Mouse (Mus musculus) hindbrain, embryonic 16.5 days (tissue): ENCODE data around the gene Rexo2. TPM values are rescaled to one million over a fixed set of nuclear protein-coding genes. Genes with fewer than 3 reads are reported as not detected.

Source experiments
- ATAC-seq: fragments of 200-750 bp; cut with Nextera tagmentation; 2 replicates; pipeline ENCODE4 v1.8.0; 2017; ENCODE audit warnings: moderate TSS enrichment, moderate library complexity
- H3K27ac ChIP-seq: fragments of 300-500 bp; sonication (generic); 2 replicates; pipeline ENCODE4 v1.5.1; 2014; ENCODE audit warnings: low read depth, mild to moderate bottlenecking, control low read depth, low read length, moderate library complexity
- H3K27me3 ChIP-seq: fragments of 300-500 bp; sonication (generic); replicated peaks from 2 replicates; pipeline ENCODE4 v1.6.1; 2014; ENCODE audit warnings: low read length; ENCODE audit not compliant: control insufficient read depth, insufficient read depth
- H3K36me3 ChIP-seq: fragments of 300-500 bp; sonication (generic); 2 replicates; pipeline ENCODE4 v1.6.1; 2014; ENCODE audit warnings: mild to moderate bottlenecking, low read length, moderate library complexity, mixed read lengths; ENCODE audit not compliant: control insufficient read depth, insufficient read depth
- H3K4me1 ChIP-seq: fragments of 300-500 bp; sonication (generic); 2 replicates; pipeline ENCODE4 v1.6.1; 2014; ENCODE audit warnings: low read depth, low read length; ENCODE audit not compliant: control insufficient read depth, insufficient read depth
- H3K4me2 ChIP-seq: fragments of 300-500 bp; sonication (generic); 2 replicates; pipeline ENCODE4 v1.6.1; 2014; ENCODE audit warnings: mild to moderate bottlenecking, low read length, control low read depth, moderate library complexity
- H3K4me3 ChIP-seq: fragments of 300-500 bp; sonication (generic); 2 replicates; pipeline ENCODE4 v1.5.1; 2014; ENCODE audit warnings: mild to moderate bottlenecking, low read length, control low read depth, moderate library complexity
- H3K9ac ChIP-seq: fragments of 300-500 bp; sonication (generic); 2 replicates; pipeline ENCODE4 v1.6.1; 2014; ENCODE audit warnings: low read depth, mild to moderate bottlenecking, control low read depth, low read length, moderate library complexity
- H3K9me3 ChIP-seq: fragments of 300-500 bp; sonication (generic); 2 replicates; pipeline ENCODE4 v1.6.1; 2014; ENCODE audit warnings: mild to moderate bottlenecking, low read length, moderate library complexity; ENCODE audit not compliant: control insufficient read depth
- WGBS: fragments of 180-500 bp; shearing (Covaris S2); extraction: QIAGEN DNeasy Blood & Tissue Kit; methylation state at CpG from one replicate; pipeline ENCODE4 v1.1.7; 2014; 5-methylcytosine and 5-hydroxymethylcytosine counted together
- polyA plus RNA-seq: library from polyadenylated mRNA; unstranded; fragments of >200 nt; fragmentation: Nextera tagmentation; extraction: Ambion mirVana; gene quantifications from 2 replicates; pipeline ENCODE4 v1.2.1, GENCODE M21; 2015

The Rexo2 gene
- polyA plus RNA-seq, 1 experiment from 2014 or later, result 122 TPM

DNA sequence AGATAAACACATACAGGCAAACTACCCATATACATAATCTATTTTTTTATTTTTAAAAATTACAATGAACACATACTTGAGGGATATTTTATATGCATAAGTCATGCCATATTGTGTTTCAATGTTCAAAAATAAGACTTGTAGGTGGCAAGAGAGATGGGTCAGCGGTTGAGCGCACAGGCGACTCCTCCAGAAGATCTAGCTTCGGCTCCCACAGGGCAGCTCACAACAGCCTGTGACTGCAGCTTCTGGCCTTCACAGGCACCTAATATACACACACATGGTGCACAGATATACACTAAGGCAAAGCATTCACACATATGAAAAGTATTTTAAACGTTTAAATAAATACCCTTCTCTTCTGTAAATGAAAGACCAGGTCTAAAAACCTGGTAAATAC lies 21.0 kb downstream of the Rexo2 start:
- WGBS, result 97% methylated on average over 5 of the region's 5 CpGs
- Histone ChIP-seq H3K4me2 (no peak overlapping the region), H3K27ac (no peak overlapping the region), H3K4me1 (no peaks in the 10 kb centered on the region), H3K9ac (no peak overlapping the region), H3K4me3 (no peak overlapping the region), H3K27me3 (no peaks in the 10 kb centered on the region), H3K9me3 (no peaks in the 10 kb centered on the region), H3K36me3 (no peaks in the 10 kb centered on the region)
- ATAC-seq, result no peak

DNA sequence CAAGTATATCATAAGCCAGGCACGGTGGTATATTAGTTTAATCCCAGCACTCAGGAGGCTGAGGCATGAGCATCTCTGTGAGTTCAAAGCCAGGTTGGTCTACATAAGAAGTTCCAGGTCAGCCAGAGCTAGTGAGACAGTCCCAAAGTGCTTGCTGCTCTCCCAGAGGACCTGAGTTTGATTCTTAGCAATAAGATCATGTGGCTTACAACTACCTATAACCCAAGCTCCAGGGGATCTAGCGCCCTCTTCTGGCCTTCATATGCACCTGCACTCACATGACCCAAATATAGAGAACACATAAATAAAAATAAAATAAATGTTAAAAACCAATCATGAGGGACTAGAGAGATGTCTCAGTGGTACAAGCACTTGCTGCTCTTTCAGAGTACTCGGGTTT lies 21.5 kb downstream of the Rexo2 start:
- WGBS, result 71% methylated on average over 3 of the region's 3 CpGs
- H3K9me3 ChIP-seq, result no peaks in the 10 kb centered on the region
- no peak overlapping the region for H3K4me2 ChIP-seq
- ATAC-seq, result no peak
- H3K27me3 ChIP-seq, result no peaks in the 10 kb centered on the region
- no peaks in the 10 kb centered on the region for H3K4me1 ChIP-seq
- H3K36me3 ChIP-seq, result no peaks in the 10 kb centered on the region
- H3K27ac ChIP-seq, result no peak overlapping the region
- no peak overlapping the region for H3K9ac ChIP-seq
- no peak overlapping the region for H3K4me3 ChIP-seq

DNA sequence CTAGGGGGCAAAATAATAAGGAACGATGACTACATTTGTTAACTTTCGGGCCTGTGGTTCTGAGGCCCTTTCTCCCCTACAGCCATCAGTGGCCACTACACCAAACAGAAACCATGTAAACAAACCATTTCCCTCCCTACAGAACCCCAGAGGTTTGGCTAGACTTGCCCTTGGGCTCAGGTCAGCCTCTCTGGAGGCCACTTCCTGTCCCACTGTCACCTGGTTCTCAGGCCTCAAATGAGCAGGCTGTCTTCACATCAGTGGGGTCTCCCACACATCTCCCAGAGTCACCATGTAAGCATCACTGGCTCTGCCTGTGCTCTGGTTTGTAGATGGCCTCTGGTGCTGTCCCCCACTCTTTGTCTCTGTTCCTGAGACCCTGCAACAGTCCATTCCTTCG lies 24.5 kb downstream of the Rexo2 start:
- Histone ChIP-seq H3K36me3 (no peaks in the 10 kb centered on the region), H3K9ac (no peak overlapping the region), H3K27ac (no peak overlapping the region), H3K4me2 (no peak overlapping the region), H3K27me3 (no peaks in the 10 kb centered on the region), H3K9me3 (no peaks in the 10 kb centered on the region), H3K4me1 (no peaks in the 10 kb centered on the region), H3K4me3 (no peak overlapping the region)
- ATAC-seq, result no peak
- 94% methylated on average over 3 of the region's 3 CpGs for WGBS

DNA sequence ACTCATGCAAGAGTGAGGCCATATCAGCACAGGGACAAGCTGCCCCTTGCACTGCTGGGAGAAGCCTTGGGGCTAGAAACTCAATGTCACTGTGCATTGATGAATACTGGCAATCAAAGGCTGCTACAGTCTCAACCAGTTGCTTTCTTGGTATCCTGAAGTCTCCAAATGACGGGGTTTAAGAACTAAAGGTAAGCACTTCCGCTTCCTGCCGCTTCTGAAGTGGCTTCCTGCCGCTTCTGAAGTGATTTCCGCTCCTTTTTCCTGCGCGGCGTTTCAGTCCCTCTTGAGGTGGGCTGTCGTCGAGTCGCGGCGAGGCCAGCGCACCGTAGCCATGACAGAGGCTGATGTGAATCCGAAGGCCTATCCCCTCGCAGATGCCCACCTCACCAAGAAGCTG lies 30.4 kb downstream of the Rexo2 start:
- no peaks in the 10 kb centered on the region for H3K9me3 ChIP-seq
- H3K27me3 ChIP-seq, result no peaks in the 10 kb centered on the region
- no peak for ATAC-seq
- H3K4me1 ChIP-seq, result no peaks in the 10 kb centered on the region
- H3K4me2 ChIP-seq, result no peak overlapping the region
- no peak overlapping the region for H3K4me3 ChIP-seq
- 90% methylated on average over 17 of the region's 17 CpGs for WGBS
- H3K27ac ChIP-seq, result no peak overlapping the region
- H3K36me3 ChIP-seq, result no peaks in the 10 kb centered on the region
- no peak overlapping the region for H3K9ac ChIP-seq

- Histone ChIP-seq H3K4me3 (no peak overlapping the region), H3K9me3 (no peaks in the 10 kb centered on the region), H3K27me3 (no peaks in the 10 kb centered on the region), H3K27ac (no peak overlapping the region), H3K4me1 (no peaks in the 10 kb centered on the region), H3K4me2 (no peak overlapping the region), H3K36me3 (no peaks in the 10 kb centered on the region), H3K9ac (no peak overlapping the region)
- ATAC-seq, result no peak
- WGBS, result 40% methylated on average over 5 of the region's 5 CpGs
Measured at GRCm38 (mm10) chr9:48447783-48448209, 32.6 kb downstream of the Rexo2 start.

- H3K9me3 ChIP-seq, result no peaks in the 10 kb centered on the region
- no peak overlapping the region for H3K27ac ChIP-seq
- no peak for ATAC-seq
- WGBS, result 84% methylated on average over 2 of the region's 2 CpGs
- no peak overlapping the region for H3K4me3 ChIP-seq
- no peak overlapping the region for H3K4me2 ChIP-seq
- no peaks in the 10 kb centered on the region for H3K27me3 ChIP-seq
- H3K9ac ChIP-seq, result no peak overlapping the region
- H3K4me1 ChIP-seq, result no peaks in the 10 kb centered on the region
- no peaks in the 10 kb centered on the region for H3K36me3 ChIP-seq
Measured at GRCm38 (mm10) chr9:48444821-48445220, 35.6 kb downstream of the Rexo2 start.

- Histone ChIP-seq H3K27ac (no peak overlapping the region), H3K4me2 (no peak overlapping the region), H3K4me3 (no peak overlapping the region), H3K9me3 (no peaks in the 10 kb centered on the region), H3K36me3 (no peaks in the 10 kb centered on the region), H3K4me1 (no peaks in the 10 kb centered on the region), H3K27me3 (no peaks in the 10 kb centered on the region), H3K9ac (no peak overlapping the region)
- no peak for ATAC-seq
- WGBS, result 91% methylated on average over 1 of the region's 1 CpGs
Measured at GRCm38 (mm10) chr9:48443873-48444272, 36.5 kb downstream of the Rexo2 start.

DNA sequence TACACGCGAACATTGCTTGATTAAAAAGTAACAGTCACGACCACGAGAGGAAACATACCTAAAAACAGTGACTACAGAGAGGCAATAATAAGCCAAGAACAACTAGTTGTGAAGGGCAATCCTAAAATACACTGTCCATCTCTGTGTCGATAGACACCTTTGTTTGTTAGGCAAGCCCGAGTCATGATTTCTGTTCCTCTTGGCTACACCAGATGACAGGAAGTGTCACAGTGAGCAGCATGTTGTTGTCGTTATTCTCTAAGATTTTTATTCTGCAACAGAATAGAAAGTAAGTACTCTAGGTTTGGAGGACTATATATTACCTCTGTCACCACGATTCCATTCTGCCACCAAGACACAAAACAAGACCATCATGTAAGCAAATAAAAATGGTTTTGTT lies 48.0 kb downstream of the Rexo2 start:
- H3K27ac ChIP-seq, result no peak overlapping the region
- ATAC-seq, result no peak
- no peaks in the 10 kb centered on the region for H3K36me3 ChIP-seq
- no peaks in the 10 kb centered on the region for H3K27me3 ChIP-seq
- 86% methylated on average over 8 of the region's 8 CpGs for WGBS
- no peaks in the 10 kb centered on the region for H3K4me1 ChIP-seq
- H3K4me3 ChIP-seq, result no peak overlapping the region
- H3K4me2 ChIP-seq, result no peak overlapping the region
- H3K9ac ChIP-seq, result no peak overlapping the region
- H3K9me3 ChIP-seq, result no peaks in the 10 kb centered on the region

- no peak overlapping the region for H3K4me3 ChIP-seq
- ATAC-seq, result no peak
- no peak overlapping the region for H3K27ac ChIP-seq
- H3K27me3 ChIP-seq, result no peaks in the 10 kb centered on the region
- no peak overlapping the region for H3K9ac ChIP-seq
- WGBS, result 85% methylated on average over 7 of the region's 7 CpGs
- no peaks in the 10 kb centered on the region for H3K4me1 ChIP-seq
- no peak overlapping the region for H3K4me2 ChIP-seq
- H3K36me3 ChIP-seq, result no peaks in the 10 kb centered on the region
- no peaks in the 10 kb centered on the region for H3K9me3 ChIP-seq
Measured at GRCm38 (mm10) chr9:48427176-48427575, 53.2 kb downstream of the Rexo2 start.

DNA sequence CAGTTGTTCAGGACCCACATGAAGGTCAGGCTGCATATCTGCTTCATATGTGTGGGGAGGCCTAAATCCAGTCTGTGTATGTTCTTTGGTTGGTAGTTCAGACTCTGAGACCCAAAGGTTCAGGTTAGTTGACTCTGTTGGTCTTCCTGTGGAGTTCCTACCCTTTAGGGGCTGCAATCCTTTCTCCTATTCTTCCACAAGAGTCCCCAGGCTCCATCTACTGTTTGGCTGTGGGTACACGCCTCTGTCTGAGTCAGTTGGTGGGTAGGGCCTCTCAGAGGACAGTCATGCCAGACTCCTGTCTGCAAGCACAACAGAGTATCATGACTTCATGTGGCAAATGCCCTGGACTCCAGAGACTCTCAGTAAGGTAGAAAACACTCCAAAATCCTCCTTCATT lies 57.2 kb downstream of the Rexo2 start:
- Histone ChIP-seq H3K36me3 (no peaks in the 10 kb centered on the region), H3K9me3 (no peaks in the 10 kb centered on the region), H3K9ac (no peak overlapping the region), H3K27me3 (no peaks in the 10 kb centered on the region), H3K27ac (no peak overlapping the region), H3K4me3 (no peak overlapping the region), H3K4me2 (no peak overlapping the region), H3K4me1 (no peaks in the 10 kb centered on the region)
- no peak for ATAC-seq
- 57% methylated on average over 1 of the region's 1 CpGs for whole genome bisulfite sequencing
